In the genomic region with DNA sequence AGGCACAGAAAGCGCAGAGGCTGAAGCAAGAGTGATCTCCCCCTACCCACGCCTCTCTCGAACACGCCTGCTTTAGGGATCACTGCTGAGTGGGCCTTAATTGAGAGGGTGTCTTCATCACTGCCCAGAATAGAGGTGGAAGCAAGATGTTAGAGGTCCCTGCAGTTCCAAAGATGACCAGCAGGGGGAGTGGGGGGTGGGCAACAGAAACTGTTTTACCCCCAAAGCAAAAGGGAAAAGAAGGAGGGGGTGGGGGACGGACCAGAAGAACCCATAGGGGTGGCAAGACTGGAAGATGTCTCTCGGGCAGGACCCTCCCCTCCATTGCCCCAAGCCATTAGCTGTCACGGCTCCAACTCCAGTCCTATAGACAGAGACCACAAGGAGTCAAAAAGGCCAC, we compare ENCODE assay signal across 8 mouse cellular contexts. TPM values are rescaled to one million over a fixed set of nuclear protein-coding genes. Genes with fewer than 3 reads are reported as not detected.
DNase-seq lines count a peak whose midpoint lies in the region; ATAC-seq and TF ChIP-seq lines count a peak whose summit lies in the region.

No protein-coding gene starts in this region.

- no peak overlapping the region for H3K27ac ChIP-seq in kidney, postnatal 0 days
- no peak overlapping the region for H3K27ac ChIP-seq in thymus, adult 2 months (ENCODE audit: control insufficient read depth, insufficient read depth, low read length)

- peaks cover 24% of the 10 kb centered on the region for H3K36me3 ChIP-seq in kidney, postnatal 0 days (ENCODE audit: insufficient read depth, low read length)
- H3K36me3 ChIP-seq in thymus, adult 2 months (ENCODE audit: control insufficient read depth, insufficient read depth, low read length): peaks cover 6% of the 10 kb centered on the region

- DNase-seq in gastrocnemius, adult 18-20 months (ENCODE audit: low spot score): peak; percentile 64
- DNase-seq in gastrocnemius, postnatal 25 days: no peak
- DNase-seq in right cerebral cortex, adult 2 months (ENCODE audit: low spot score in 2 of 2): peak; percentile 30 to 68
- DNase-seq in right cerebral cortex, postnatal 25 days: no peak
- DNase-seq in cerebellum, postnatal 14 days: peak; percentile 81 to 92
- DNase-seq in kidney, postnatal 0 days (ENCODE audit: low spot score): peak; percentile 58
- DNase-seq in lung, postnatal 4 days: peak; percentile 36 to 77
- peak; percentile 76 for DNase-seq in thymus, adult 2 months

- no peak for ATAC-seq in kidney, postnatal 0 days (replicated peaks; ENCODE audit: low FRiP score, low read depth)

- no peak for TF ChIP-seq POLR2A in thymus, adult 2 months (IDR thresholded peaks at IDR 0.05; ENCODE audit: control insufficient read depth, extremely low read depth, insufficient read depth, low read length, poor library complexity)

- TF ChIP-seq CTCF in kidney, postnatal 0 days (IDR thresholded peaks at IDR 0.05; ENCODE audit: low read depth): peak; percentile 83
- TF ChIP-seq CTCF in thymus, adult 2 months (IDR thresholded peaks at IDR 0.05; ENCODE audit: borderline replicate concordance, control insufficient read depth, extremely low read depth, insufficient read depth, low read length, poor library complexity): peak; percentile 76; the same call in 1 of the 2 replicates

- H3K4me2 ChIP-seq in kidney, postnatal 0 days (ENCODE audit: low read length): no peak overlapping the region

- WGBS in kidney, postnatal 0 days: 23% methylated on average over 7 of the region's 7 CpGs
- WGBS in thymus, adult 2 months: 47% methylated on average over 7 of the region's 7 CpGs

- H3K9me3 ChIP-seq in kidney, postnatal 0 days (replicated peaks; ENCODE audit: low read length): no peaks in the 10 kb centered on the region

- H3K9ac ChIP-seq in kidney, postnatal 0 days (ENCODE audit: low read depth, low read length): no peak overlapping the region

- peaks cover 4% of the 10 kb centered on the region; the same call in 1 of the 2 replicates for H3K4me1 ChIP-seq in kidney, postnatal 0 days (replicated peaks; ENCODE audit: insufficient read depth, low read length)
- no peaks in the 10 kb centered on the region for H3K4me1 ChIP-seq in thymus, adult 2 months (replicated peaks; ENCODE audit: control insufficient read depth, insufficient read depth, low read length)

- no peak overlapping the region for H3K4me3 ChIP-seq in kidney, postnatal 0 days (replicated peaks; ENCODE audit: low read depth, low read length)
- H3K4me3 ChIP-seq in thymus, adult 2 months (ENCODE audit: control insufficient read depth, insufficient read depth, low read length): no peak overlapping the region

- no peaks in the 10 kb centered on the region for H3K27me3 ChIP-seq in kidney, postnatal 0 days (ENCODE audit: insufficient read depth, low read length)
- no peaks in the 10 kb centered on the region for H3K27me3 ChIP-seq in thymus, adult 2 months (ENCODE audit: control insufficient read depth, insufficient read depth, low read length)

RNA-seq across cellular contexts. Expression of a gene that starts 8.0 kb away (rescaled TPM):
- total RNA-seq in gastrocnemius, adult 18-20 months (2021): 100 to 1,000 TPM; 119 to 165 TPM
- 10 to 100 TPM; 93.5 to 96.0 TPM for total RNA-seq in gastrocnemius, postnatal 25 days (2021)
- polyA plus RNA-seq in kidney, postnatal 0 days (2015; fragmentation: Nextera tagmentation; extraction: Ambion mirVana): 148 and 160 TPM in 2 replicates
- 164 and 173 TPM in 2 replicates for polyA plus RNA-seq in thymus, adult 2 months (2012; rRNA removed)

RNA-seq across cellular contexts. Expression of a gene that starts 8.6 kb away (rescaled TPM):
- 10 to 100 TPM; 65.0 to 70.8 TPM for total RNA-seq in gastrocnemius, adult 18-20 months (2021)
- 10 to 100 TPM; 59.9 to 60.3 TPM for total RNA-seq in gastrocnemius, postnatal 25 days (2021)
- polyA plus RNA-seq in kidney, postnatal 0 days (2015; fragmentation: Nextera tagmentation; extraction: Ambion mirVana): 29.6 and 32.7 TPM in 2 replicates
- 119 TPM in 2 replicates for polyA plus RNA-seq in thymus, adult 2 months (2012; rRNA removed)

RNA-seq across cellular contexts. Expression of a gene that starts 19.0 kb away (rescaled TPM):
- under 1 TPM; 0.21 to 0.66 TPM for total RNA-seq in gastrocnemius, adult 18-20 months (2021)
- under 1 TPM; 0.13 to 0.59 TPM for total RNA-seq in gastrocnemius, postnatal 25 days (2021)
- 0.17 TPM in 1 of 2 replicates, not detected in the other for polyA plus RNA-seq in kidney, postnatal 0 days (2015; fragmentation: Nextera tagmentation; extraction: Ambion mirVana)
- 0.09 and 0.11 TPM in 2 replicates for polyA plus RNA-seq in thymus, adult 2 months (2012; rRNA removed)

RNA-seq across cellular contexts. Expression of a gene that starts 55.5 kb away (rescaled TPM):
- not detected for total RNA-seq in gastrocnemius, adult 18-20 months (2021)
- total RNA-seq in gastrocnemius, postnatal 25 days (2021): not detected
- 0.66 TPM in 1 of 2 replicates, not detected in the other for polyA plus RNA-seq in kidney, postnatal 0 days (2015; fragmentation: Nextera tagmentation; extraction: Ambion mirVana)
- not detected in 2 replicates for polyA plus RNA-seq in thymus, adult 2 months (2012; rRNA removed)

Comparison
In these comparisons a context has a peak if more than half of its experiments do, and no peak if none do; other contexts are left out.
1. DNase-seq: peak in gastrocnemius, adult 18-20 months (single experiment), right cerebral cortex, adult 2 months (2 of 2), cerebellum, postnatal 14 days (2 of 2), kidney, postnatal 0 days (single experiment), lung, postnatal 4 days (2 of 2) and thymus, adult 2 months (single experiment); none in gastrocnemius, postnatal 25 days (single experiment) and right cerebral cortex, postnatal 25 days (single experiment).